Mouse (Mus musculus) cerebellum, adult 8-10 months (tissue): ENCODE measurements around the gene Il1rn.

ENCODE experiments used
- DNase-seq: peaks from one replicate; pipeline ENCODE4 v3.0.0; 2022

Gene Il1rn

DNA sequence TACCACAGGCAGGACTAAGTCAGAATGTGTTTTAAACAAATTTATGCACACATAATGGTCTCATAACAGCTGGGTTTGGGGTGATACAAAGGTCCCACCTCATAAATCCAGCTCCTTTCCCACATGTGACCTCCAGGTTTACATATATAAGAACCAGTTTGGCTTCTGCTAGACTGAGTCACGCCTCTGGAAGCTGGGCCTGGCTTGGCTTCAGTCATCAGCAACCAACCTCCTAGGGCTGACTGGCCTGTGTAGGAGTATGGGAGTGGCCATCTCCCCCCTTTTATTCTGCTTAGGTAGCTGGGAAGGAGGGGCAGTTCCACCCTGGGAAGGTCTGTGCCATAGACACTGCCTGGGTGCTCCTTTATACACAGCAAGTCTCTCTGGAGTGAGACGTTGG is at the start of gene Il1rn:
Gene Il1rn (plus strand): TSS at position 309 of the 400 bp plus-strand sequence.
- DNase-seq, result no peak

DNA sequence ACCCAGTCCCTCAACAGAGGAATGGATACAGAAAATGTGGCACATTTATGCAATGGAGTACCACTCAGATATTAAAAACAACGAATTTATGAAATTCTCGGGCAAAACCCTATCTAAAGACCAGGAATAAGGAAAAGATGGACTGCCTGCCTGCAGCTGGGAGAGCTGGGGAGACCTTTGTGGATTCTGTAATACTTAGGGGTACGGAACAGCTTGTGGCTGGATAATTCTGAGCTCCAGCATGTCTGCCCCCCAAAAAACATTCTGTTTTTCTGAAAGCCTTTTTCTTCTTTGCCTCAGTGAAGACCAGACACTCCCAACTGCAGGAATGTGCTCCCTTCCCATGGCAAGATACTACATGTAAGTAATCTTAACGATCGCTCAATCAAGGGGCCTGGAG is 45.8 kb upstream of the Il1rn start, which contains the start of gene Il1f10:
Gene Il1f10 (plus strand): TSS at position 301 of the 400 bp plus-strand sequence.
- DNase-seq, result no peak

DNA sequence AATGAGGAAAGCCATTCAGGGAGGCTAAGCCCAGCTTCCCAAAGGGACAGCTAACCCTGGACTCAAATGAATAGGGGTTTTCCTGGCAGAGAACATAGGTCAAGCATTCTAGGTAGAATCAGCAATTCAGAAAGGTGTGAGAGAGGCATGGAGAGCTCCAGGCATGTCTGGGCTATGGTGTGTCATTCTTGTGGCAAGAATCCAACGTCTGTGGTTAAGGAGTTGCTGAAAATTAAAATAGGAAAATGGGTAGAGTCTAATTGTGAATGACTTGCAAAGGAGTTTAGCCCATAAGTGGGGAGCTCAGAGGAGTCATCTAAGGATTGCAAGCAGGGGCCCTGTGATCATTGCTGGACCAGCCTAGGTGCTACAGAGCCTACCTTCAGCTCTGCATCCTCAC is 42.0 kb upstream of the Il1rn start:
- DNase-seq, result no peak

DNA sequence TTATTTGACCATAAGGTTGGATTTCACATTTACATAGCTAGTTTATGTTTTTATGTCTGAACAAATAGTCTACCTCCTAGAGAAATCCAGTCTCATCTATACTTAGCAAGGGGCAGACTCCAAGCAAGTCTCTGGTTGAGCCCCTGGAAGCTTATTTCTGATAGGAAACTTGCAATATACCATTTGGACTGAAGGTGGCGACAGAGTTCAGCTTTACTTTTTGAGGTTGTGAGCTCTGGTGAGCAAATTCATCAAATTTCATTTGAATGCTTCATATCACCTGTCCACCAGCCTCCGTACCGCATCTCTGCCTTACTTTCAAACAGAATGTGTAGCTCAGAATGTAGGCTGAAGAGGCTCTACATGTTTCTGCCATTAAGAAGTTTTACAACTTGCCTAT is 39.8 kb upstream of the Il1rn start:
- peak; percentile 21 for DNase-seq

DNA sequence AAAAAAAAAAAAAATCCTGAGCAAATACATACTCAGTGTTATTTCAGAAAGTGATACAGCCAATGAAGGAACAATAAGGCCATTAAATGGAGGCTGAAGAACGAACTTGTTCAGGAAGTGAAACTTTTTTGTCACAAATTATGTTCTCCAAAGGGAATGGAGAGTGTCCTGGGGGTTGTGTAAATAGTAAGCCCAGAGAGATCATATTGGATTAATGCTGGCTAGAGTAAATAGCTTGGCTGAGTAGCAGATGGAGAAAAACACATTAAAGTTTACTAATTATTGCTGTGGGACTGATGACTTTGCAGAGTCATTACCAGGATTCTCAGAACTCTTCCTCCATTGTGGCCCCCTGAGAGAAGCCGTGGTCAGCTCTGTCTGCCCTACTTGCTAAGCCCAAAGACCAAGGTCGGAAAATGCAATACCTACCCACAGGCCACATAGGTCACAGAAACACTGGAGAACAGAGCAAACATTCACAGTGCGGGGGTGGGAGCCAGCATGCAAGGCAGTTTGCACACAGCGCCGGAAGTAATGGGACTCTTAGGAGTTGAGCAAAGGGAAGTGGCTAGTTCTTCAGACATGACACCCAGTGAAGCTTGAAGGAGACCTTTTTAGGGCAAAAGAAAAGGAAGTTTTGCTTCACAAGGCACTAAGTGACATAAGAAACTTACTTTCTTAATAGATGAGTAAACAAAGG is 25.2 kb upstream of the Il1rn start:
- DNase-seq, result no peak

DNA sequence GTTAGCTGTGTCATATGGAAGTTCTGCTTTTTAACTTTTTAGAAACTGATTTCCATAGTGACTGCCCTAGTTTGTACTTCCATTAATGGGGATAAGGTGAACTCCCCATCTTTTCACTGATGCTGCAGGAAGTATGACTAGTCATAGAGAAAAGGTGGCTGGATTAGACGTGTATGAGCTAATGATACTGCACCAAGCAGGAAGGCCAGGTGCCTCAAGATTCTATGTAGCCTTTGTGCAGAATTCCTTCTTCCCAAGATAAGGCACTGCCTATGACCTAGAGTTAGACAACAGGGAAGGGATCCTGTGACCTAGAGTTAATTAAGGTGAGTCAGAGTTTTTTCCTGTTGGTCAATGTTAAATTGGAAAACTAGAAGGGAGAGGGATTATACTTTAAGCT is 19.7 kb upstream of the Il1rn start:
- no peak for DNase-seq

DNA sequence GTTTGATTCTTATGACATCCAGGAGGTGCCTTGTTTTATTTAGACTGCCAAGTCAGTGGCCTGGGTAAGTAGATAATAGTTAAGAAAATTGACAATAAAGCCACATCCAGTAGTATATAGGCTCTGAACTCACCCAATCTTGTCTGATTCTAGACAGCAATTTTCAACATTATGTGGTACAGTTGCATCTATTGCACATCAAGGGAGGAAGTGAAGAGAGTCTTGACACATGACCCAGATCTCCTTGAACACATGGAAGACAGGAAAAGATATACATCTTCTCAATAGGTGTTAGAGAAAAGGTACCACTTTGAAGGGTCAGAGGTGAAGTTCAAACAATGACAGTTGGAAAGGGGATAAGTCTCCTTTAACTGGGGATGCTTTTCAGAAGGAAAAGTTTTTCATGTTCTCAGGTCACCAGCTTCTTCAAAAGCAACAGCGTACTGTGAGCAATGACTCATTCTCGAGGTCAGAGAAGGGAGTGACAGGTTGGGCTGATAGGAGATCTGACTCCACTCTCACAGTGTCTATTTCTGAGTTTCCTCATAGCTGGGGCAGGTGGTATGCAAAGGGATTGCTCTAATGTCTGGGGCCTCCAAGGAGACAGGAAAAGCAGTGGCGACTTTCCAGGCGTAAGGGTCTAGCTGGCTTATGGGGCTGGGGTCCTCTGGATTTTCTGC is 18.6 kb upstream of the Il1rn start:
- no peak for DNase-seq

DNA sequence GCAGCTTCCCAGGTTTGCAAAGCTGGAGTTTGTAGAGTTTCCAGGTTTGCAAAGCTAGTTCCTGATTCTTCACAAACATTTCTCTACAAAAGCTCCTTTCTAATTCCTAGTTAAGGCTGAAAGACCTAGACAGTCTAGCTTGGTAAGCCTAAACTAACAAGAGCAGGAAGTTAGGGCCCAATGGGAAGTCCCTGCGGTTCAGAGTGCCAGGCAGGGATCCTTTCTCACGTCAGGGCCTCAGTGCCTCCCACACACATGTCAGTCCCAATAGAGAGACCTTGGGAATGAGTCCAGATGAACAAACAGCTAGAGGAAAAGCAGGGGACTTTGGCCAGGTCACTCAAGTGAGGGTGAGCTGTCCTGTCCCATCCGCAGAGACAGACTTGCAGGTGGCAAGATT is 1.3 kb upstream of the Il1rn start:
- DNase-seq, result no peak

DNA sequence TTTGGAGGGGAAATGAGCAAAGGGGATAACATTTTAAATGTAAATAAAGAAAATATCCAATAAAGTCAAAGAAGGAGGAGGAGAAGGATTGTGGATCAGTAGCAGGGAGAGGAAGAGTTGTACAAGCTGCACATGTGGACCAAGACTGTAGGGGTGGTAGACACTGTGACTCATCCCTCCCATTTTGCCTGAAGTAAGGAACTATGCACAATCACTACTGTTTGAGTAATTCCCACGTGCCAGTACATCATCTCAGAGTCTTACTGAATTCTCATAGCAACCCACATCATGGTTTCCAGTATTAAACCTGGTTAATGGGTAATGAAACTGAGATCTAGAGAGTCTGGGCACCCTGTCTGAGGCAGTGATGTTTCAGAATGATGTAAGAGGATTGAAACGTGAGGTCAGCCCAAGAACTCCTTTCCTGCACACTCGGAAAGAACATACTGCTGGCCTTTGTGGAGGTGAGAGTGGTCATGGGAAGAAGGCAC is 4.8 kb downstream of the Il1rn start:
- DNase-seq, result no peak

DNA sequence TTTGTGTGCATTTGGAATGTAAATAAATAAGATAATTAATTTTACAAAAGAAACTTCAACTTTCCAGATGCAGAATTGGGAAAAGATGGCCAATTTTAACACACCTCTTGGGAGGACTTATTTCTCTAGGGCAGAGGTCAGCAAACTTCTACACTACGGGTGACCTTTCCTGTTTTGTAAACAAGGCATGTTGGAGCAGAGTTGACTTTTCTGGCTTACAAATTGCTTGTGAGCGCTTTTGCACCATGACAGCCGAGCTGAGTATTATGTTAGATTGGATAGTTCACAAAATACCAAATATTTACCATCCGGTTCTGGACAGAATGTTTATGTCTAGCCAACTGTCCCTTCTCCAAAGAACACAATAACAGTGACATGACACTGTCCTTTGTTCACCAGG is 8.0 kb downstream of the Il1rn start:
- DNase-seq, result no peak

DNA sequence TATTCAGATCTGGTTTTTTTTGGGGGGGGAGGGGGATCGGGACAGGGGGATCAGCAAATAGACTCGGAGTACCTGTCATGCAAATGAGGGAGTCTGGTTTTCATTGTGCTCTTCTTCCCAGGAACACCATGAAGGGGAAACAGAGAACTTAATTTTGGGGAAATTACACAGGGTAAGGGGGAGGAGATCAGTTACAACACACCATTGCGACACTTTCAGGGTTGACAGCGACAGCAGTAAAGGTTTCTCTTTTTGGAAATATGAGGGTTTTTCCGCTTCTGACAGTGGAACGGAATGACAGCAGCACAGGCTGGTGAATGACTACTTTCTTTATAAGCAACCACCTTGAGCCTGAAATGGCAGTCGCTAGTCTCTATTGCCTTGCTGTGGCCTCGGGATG is 8.4 kb downstream of the Il1rn start:
- no peak for DNase-seq

DNA sequence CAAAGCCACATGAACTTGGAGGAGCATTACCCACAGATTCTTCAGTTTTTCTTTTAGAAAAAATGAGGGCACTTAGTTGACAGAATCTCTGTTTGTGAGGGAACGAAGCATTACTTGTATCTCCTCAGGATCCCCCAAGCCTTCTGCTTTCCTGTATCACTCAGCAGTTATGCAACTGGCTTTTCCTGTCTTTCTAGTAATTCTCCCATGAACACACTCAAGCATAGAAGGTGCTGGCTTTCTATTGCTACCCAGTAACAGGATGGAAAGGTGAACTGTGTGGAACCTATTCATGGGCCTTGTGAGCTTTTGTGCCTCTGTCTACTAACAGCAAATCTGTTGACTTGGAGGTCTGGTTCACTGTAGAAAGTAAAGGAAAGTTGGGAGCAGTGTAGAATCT is 11.3 kb downstream of the Il1rn start:
- no peak for DNase-seq

DNA sequence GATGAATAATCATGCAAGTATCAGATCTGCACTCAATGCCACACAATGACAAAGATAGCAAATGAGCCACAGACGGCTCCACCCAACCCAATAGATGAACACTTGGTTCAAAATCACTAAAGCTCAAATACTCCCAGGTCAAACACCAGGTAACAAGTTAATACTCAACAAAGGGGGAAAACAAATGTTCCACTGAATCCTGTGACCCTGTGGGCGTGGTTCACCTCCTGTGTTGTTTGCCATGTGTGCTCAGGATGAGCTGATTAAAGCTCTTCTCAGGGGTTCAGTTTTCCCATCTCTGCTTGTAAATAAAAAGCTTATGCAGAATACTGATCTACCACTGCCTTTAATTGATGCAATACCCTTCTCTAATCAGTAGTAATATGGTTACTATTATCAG is 14.5 kb downstream of the Il1rn start:
- no peak for DNase-seq

DNA sequence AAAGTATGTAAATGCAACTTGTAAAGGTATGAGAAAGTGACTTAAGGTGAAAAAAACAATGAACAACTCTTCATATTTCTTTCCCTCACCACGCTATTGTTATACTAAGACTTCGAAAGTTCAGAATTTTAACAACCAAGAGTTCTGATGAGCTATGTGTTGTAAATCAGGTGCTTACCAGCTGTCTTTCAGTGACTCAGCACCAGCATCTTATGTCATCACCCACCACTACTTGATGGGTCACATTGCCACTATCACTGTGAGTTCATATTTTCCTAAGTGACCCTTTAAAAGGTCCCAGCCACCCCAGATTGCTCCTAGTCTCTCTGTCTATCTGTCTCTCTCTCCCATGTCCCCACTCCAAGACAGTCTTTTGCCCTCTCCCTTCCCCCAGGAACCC is 16.4 kb downstream of the Il1rn start:
- DNase-seq, result no peak

DNA sequence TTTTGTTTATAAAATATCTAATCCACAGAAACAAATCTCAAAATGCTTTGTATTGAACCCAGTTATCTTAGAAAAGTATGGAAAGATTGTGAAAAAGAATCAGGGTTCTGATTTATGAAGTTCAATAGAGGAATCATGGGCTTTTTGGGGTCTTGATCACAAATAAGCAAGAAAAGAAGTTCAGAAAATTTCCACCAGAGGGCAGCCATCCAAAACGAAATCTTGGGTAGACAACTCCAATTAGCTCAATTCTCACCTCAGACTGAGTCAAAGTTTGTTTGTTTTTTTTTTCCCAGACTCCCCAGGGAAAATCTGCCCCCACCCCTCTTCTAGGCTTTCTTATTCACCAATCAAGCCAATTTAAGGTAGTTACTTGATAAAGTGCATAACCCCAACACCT is 21.0 kb downstream of the Il1rn start:
- DNase-seq, result peak; percentile 10

DNA sequence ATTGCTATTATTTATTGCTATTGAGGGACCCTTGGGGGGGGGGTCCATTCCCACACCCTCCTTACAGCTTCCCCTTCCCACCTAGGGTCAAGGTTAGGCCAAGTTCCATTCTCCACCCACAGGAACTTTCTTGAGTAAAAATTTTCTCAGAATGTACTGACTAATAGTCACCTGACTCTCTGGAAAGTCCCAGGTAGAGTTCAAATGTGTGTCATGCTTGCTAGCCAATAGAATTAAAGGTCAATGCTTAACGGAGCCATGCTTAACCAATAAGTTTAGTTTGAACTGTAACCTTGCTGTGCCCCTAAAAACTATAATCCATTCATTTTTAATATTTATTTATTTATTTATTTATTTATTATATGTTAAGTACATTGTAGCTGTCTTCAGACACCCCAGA is 22.7 kb downstream of the Il1rn start:
- no peak for DNase-seq

DNA sequence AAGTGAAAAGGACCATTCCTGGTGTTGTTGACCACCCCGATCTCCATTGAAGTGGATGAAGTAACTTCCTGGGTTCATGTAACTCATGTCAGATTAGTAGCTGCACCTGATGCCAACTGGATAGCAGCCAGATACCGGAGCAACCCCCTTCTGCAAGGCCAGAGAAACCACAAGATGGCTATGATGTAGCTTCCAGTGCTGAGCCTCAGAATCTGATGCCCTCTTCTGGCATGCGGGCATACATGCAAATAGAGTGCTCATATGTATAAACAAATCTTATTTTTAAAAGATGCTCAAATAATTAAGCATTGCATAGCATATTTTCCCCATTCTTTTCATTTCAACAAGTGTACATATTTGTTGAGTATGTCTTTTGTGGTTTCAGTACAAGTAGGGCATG is 27.2 kb downstream of the Il1rn start:
- DNase-seq, result no peak

DNA sequence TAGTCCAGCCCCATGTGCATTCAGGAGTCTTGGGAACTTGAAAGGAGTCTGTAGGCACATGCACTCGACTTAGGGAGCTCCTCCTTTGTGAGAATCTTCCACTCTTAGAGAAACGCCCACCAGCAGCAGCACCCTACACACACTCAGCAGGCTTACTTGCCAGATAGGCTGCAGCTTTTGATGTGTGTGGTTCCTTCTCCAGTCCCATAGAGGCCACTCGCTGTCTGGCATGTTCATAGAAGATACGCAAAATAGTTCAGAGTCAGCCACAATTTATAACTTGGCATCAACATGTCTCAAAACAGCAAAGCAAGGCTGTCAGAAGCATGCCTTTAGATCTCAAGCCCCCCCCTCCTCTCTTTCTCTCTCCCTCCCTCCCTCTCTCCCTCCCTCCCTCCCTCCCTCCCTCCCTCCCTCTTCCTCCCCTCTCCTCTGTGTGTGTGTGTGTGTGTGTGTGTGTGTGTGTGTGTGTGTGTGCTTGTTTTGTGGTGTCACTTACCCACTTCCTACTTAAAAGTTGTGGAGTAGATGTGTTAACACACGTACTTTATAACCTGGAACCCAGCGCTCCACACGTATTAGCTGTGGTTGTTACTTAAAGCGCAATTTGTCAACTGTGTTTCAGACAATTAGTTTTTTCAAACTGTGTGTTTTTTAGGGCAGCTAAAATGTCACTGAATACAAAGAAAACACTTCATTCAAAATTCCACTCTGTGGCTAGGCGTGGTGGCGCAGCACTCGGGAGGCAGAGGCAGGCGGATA is 29.7 kb downstream of the Il1rn start:
- no peak for DNase-seq

DNA sequence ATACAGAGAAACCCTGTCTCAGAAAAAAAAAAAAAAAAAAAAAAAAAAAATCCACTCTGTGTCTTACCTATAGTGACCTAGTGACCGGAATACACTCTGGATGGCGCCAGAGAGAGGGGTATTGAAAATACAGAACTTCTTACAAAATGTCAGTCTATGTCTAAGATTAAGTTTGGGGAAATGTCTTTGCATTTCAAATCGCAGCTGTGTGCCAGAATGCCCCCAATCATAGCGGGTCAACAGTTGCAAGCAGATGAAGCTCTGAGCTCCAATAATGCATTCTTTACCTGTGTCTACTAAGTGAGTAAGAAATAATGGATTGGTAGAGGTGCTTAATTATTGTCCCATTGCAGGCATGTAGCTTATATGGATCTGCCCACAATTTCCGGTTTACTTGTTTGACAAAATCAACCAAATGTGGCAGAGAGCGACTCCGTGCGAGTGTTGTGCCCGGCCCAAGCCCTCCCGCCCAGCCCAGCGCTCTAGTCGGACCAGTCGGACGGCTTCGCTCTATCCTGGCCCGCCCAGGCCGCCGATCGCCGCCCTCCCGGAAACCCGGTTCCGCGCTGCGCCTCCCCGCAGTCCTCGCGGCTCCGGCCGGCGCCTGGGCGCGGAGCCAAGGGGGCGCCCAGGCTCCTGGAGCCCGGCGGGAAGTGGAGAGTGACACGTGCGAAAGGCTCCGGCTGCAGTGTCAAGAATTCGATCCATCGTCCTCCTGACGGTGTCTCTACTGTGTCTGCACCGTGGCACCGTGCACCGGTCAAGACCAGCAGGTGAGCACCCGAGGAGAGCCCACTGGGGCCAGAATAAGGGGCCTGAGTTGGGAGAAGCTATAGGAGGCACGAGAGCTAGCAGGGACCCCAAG is 30.6 kb downstream of the Il1rn start, which contains the start of gene Psd4:
Gene Psd4 (plus strand): TSS at position 551 of the 865 bp plus-strand sequence.
- DNase-seq, result no peak

DNA sequence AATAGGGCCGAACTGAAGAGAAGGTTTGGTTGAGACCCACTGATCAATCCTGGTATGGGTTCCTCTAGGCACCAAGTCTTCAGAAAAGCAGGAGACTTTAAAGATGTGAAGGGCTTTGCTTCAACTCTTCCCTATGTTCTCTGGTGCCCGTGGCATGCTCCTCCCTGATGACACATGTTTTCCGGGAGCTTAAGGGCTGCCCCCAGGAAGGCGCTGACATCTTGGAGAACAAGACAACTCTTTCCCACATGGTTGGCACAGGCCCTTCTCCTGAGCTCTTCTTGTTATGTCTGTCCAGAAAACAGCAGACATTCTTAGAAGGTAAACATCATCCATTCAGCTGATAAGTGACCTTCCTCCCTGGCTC is 31.2 kb downstream of the Il1rn start:
- DNase-seq, result no peak

DNA sequence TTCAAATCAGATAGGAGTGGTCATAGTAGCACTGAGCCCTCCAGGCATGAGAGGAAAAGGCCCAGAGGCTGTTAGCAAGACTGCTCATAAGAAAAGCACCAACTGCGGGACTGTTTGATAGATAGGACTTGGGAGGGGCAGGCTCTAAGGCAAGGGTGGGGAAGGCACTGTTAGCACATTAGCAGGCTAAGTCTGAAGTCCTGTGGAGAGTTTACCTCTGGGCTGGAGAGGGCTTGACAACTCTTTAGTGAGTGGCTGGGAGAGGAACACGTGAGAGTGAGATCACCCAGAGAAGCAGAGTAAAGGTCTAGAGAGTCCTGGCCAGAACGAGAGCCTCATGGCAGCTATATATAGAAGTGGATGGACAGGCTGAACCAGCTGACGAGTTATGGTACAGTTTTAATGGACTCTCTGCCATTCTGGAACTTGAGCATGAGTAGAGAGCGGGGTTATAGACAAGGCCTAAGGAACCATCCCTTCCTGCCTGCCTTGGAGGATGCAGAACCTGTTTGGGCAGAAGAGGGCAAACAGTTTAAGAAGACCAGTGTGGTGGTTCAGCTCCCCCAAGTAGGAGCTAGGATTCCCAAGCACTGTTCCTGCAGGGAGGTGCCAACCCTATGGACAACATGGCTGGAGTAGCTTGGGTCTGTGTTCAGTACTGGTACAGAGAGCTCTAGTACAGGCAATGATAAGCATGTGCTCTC is 42.2 kb downstream of the Il1rn start:
- DNase-seq, result no peak
